Mouse (Mus musculus) stomach, postnatal 0 days (tissue): ENCODE measurements at regions not wholly inside any gene's neighbourhood (a gene's known extent, or its start where the extent isn't known, plus 50 kb on each side); places are given as distances from the start of the nearest gene placed in this dataset.

Experiments
- ATAC-seq: fragments of 200-750 bp; cut with Nextera tagmentation; 2 replicates; pipeline ENCODE4 v1.8.0; 2017; ENCODE audit not compliant: low FRiP score, low TSS enrichment
- DNase-seq: peaks from one replicate; pipeline ENCODE4 v3.0.0-alpha.2; 2016; ENCODE audit warnings: low spot score
- H3K27ac ChIP-seq: fragments of 300-500 bp; sonication (generic); replicated peaks from 2 replicates; pipeline ENCODE4 v1.5.1; 2014; ENCODE audit warnings: mild to moderate bottlenecking, control low read depth
- H3K27me3 ChIP-seq: fragments of 300-500 bp; sonication (generic); 2 replicates; pipeline ENCODE4 v1.6.1; 2014; ENCODE audit warnings: low read length; ENCODE audit not compliant: control insufficient read depth, insufficient read depth
- H3K36me3 ChIP-seq: fragments of 300-500 bp; sonication (generic); 2 replicates; pipeline ENCODE4 v1.6.1; 2014; ENCODE audit warnings: low read length, mixed read lengths; ENCODE audit not compliant: control insufficient read depth, insufficient read depth
- H3K4me1 ChIP-seq: fragments of 300-500 bp; sonication (generic); replicated peaks from 2 replicates; pipeline ENCODE4 v1.6.1; 2014; ENCODE audit warnings: antibody characterized with exemption; ENCODE audit not compliant: control insufficient read depth, insufficient read depth
- H3K4me2 ChIP-seq: fragments of 300-500 bp; sonication (generic); replicated peaks from 2 replicates; pipeline ENCODE4 v1.6.1; 2014; ENCODE audit warnings: low read depth, mild to moderate bottlenecking, control low read depth, moderate library complexity
- H3K4me3 ChIP-seq: fragments of 300-500 bp; sonication (generic); 2 replicates; pipeline ENCODE4 v1.5.1; 2014; ENCODE audit warnings: low read depth, low read length, control low read depth
- H3K9ac ChIP-seq: fragments of 300-500 bp; sonication (generic); 2 replicates; pipeline ENCODE4 v1.6.1; 2014; ENCODE audit warnings: mild to moderate bottlenecking, low read length, control low read depth, mixed read lengths
- H3K9me3 ChIP-seq: fragments of 300-500 bp; sonication (generic); 2 replicates; pipeline ENCODE4 v1.6.1; 2016; ENCODE audit warnings: low read length; ENCODE audit not compliant: control insufficient read depth
- CTCF ChIP-seq: IDR thresholded peaks from 2 replicates; pipeline ENCODE4 v1.5.1; 2016; ENCODE audit warnings: antibody characterized with exemption, low read depth, mild to moderate bottlenecking, moderate library complexity
- EP300 ChIP-seq: optimal IDR thresholded peaks from 2 replicates; pipeline ENCODE3; 2016; ENCODE audit warnings: antibody characterized with exemption
- WGBS: fragments of 180-500 bp; shearing (Covaris S2); extraction: QIAGEN DNeasy Blood & Tissue Kit; methylation state at CpG from one replicate; pipeline ENCODE4 v1.1.7; 2014; 5-methylcytosine and 5-hydroxymethylcytosine counted together

DNA sequence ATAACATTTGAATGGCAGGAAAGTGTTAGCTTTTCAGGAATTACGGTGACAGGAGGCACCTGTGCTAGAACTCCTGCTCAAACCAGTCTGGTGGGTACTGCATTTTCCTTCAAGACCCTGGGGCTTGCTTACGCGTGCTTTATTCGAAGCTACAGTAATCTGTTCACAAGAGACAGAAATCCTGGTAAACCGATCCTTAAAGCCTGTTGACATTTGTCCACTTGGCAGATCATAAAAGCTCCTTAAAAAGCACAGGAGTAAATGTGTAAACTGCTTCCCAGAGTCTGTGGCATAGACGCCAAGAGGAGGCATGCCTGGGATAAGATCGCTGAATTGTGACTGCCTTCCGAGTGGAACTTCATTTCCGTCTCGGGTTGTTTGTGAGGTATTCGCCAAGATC lies 130.5 kb downstream of the Rpl36a-ps1 start:
- Histone ChIP-seq H3K9ac (no peak overlapping the region), H3K27me3 (no peaks in the 10 kb centered on the region), H3K27ac (no peak overlapping the region), H3K9me3 (no peaks in the 10 kb centered on the region), H3K4me1 (no peaks in the 10 kb centered on the region), H3K4me3 (no peak overlapping the region), H3K36me3 (no peaks in the 10 kb centered on the region), H3K4me2 (no peak overlapping the region)
- 55% methylated on average over 11 of the region's 11 CpGs for WGBS
- DNase-seq (no peak), ATAC-seq (no peak)
- no peak for TF ChIP-seq EP300
- no peak for TF ChIP-seq CTCF

DNA sequence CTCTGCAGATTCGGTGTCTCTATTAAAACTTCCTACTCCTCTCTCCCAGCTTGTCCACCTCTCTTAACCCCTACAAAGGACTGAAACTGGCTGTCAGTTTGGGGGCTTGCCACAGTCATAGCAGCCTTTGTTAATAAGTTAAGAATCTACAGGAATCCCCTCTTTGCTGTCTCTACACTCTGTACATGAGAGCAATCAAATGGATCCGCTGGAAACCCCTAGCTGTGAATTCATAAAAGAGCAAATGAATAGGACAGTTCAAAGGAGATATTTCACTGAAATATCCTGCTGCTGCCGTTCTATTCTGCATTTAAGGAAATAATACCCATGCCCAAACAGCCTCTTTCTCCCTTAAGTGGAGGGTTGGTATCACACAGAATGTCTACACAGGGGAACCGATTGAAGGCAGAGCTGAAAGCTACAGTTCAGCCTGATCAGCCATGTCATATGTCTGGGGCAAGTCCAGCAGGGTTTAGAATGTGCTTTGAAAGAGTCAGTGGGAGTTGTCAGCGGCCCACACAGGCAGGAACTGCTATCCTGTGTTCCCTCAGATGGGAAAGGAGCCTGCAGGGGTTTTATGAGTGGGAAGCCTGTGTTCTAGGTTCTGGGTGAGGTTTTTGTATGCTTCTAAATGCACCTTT lies 131.9 kb downstream of the Rpl36a-ps1 start:
- Histone ChIP-seq H3K9ac (no peak overlapping the region), H3K27ac (no peak overlapping the region), H3K36me3 (no peaks in the 10 kb centered on the region), H3K4me3 (no peak overlapping the region), H3K4me1 (no peaks in the 10 kb centered on the region), H3K27me3 (no peaks in the 10 kb centered on the region), H3K4me2 (no peak overlapping the region), H3K9me3 (no peaks in the 10 kb centered on the region)
- TF ChIP-seq CTCF (no peak), EP300 (no peak)
- 71% methylated on average over 5 of the region's 5 CpGs for WGBS
- DNase-seq: no peak
- no peak for ATAC-seq

DNA sequence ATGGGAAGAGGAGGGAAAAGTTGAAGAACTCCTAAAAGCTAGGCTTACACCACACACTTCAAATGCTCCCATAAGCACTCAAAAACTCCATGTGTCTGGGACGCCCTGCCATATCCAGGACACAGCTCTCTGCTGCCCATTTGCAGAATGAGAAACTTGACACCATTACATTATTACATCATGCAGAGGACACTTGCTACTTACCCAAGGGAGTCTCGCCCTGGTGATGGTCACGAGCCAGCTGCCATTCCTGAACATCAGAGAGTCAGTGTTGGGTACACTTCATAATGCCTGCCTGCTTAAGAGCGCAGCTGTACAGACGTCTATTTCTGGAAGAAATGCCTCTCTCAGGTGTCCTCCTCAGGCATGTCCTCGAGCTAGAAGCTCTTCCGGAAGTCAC lies 135.3 kb downstream of the Rpl36a-ps1 start:
- no peak overlapping the region for H3K4me3 ChIP-seq
- H3K36me3 ChIP-seq: no peaks in the 10 kb centered on the region
- no peaks in the 10 kb centered on the region for H3K9me3 ChIP-seq
- H3K27ac ChIP-seq: no peak overlapping the region
- no peak for TF ChIP-seq CTCF
- TF ChIP-seq EP300: no peak
- H3K4me1 ChIP-seq: no peaks in the 10 kb centered on the region
- no peak overlapping the region for H3K4me2 ChIP-seq
- ATAC-seq (no peak), DNase-seq (no peak)
- no peaks in the 10 kb centered on the region for H3K27me3 ChIP-seq
- no peak overlapping the region for H3K9ac ChIP-seq
- 81% methylated on average over 7 of the region's 7 CpGs for WGBS

DNA sequence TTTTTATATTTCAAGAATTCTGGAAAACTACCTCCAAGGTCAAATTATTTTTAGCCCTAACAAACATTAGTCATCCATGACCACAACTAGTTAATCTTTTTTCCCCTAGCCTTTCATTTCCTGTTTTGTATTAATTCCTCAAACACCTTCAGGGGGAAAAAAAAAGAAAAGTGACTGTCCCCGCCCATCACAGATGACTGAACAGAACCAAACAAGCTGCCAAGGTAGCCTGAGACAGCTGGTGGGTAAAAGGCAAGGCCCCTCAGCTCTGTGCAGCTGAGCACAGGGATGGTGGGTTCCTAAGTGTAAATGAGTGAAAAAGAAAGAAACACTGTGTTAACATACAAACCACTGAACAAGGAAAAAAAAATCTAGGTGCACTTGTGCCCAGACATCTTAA lies 145.6 kb downstream of the Rpl36a-ps1 start:
- Histone ChIP-seq H3K27me3 (no peaks in the 10 kb centered on the region), H3K4me1 (no peaks in the 10 kb centered on the region), H3K36me3 (no peaks in the 10 kb centered on the region), H3K4me3 (no peak overlapping the region), H3K4me2 (no peak overlapping the region), H3K27ac (no peak overlapping the region), H3K9me3 (no peaks in the 10 kb centered on the region), H3K9ac (no peak overlapping the region)
- no peak for TF ChIP-seq EP300
- TF ChIP-seq CTCF: no peak
- WGBS: 44% methylated on average over 1 of the region's 1 CpGs
- ATAC-seq (no peak), DNase-seq (no peak)

DNA sequence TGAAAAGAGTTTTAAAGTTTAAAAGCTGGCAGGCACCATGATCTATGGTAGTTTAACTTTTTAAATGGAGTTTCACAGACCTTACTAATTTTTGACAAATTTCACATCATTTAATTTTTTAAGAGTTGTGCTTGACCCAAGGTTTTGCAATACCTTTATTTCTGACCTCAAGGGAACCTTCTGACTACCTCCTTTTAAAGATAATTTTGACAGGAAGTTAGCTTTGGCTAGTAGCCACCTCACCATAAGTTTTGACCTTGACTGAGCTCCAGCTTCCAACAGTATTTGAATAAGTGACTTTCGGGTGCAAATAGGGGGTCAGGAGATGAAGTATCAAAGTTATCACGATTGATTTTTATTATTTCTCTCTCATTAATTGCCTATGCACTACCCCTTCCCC lies 149.9 kb downstream of the Rpl36a-ps1 start:
- 63% methylated on average over 2 of the region's 2 CpGs for WGBS
- Histone ChIP-seq H3K4me3 (no peak overlapping the region), H3K9me3 (no peaks in the 10 kb centered on the region), H3K4me2 (no peak overlapping the region), H3K36me3 (no peaks in the 10 kb centered on the region), H3K27ac (no peak overlapping the region), H3K4me1 (no peaks in the 10 kb centered on the region), H3K9ac (no peak overlapping the region), H3K27me3 (no peaks in the 10 kb centered on the region)
- ATAC-seq (no peak), DNase-seq (no peak)
- TF ChIP-seq CTCF: no peak
- no peak for TF ChIP-seq EP300

DNA sequence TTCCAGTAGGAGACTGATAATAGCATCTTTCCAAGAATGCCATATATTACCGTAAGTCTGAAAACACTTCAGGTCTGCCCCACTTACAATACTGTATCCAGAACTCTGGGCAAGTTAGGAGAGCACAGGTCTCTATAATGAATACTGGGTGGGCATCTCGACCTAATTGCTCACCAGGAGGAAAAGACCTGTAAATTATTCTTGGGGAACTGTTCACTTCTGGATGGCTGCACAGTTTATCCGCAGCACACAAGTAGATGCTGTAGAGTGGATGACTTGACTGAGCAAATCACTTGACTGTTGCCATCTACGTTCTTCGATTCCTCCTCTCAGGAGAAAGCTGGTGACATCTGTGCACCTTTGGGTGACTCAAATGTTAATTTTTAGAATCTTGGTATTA lies 159.8 kb downstream of the Rpl36a-ps1 start:
- no peaks in the 10 kb centered on the region for H3K36me3 ChIP-seq
- no peak overlapping the region for H3K4me2 ChIP-seq
- H3K9ac ChIP-seq: no peak overlapping the region
- no peak overlapping the region for H3K4me3 ChIP-seq
- no peak overlapping the region for H3K27ac ChIP-seq
- 86% methylated on average over 5 of the region's 5 CpGs for WGBS
- H3K27me3 ChIP-seq: no peaks in the 10 kb centered on the region
- TF ChIP-seq EP300 (no peak), CTCF (no peak)
- DNase-seq (no peak), ATAC-seq (no peak)
- no peaks in the 10 kb centered on the region for H3K4me1 ChIP-seq
- no peaks in the 10 kb centered on the region for H3K9me3 ChIP-seq
